Mouse (Mus musculus) bone marrow, adult 2 months (tissue): Measurements from ENCODE around the gene Cyp2b9.
"Not testable (repeated sequence)": the region's sequence is repeated elsewhere in the genome, so short reads cannot be mapped to it uniquely, and the experiment has no call there.

Source experiments
- CTCF ChIP-seq: fragments of 200-500 bp; IDR thresholded peaks from 2 replicates; pipeline ENCODE4 v1.5.1; 2011; ENCODE audit warnings: low read length, control low read depth; ENCODE audit not compliant: control insufficient read depth, insufficient read depth
- POLR2A ChIP-seq: fragments of 200-500 bp; IDR thresholded peaks from 2 replicates; pipeline ENCODE4 v1.6.1; 2011; ENCODE audit warnings: low read depth, mild to moderate bottlenecking, control low read depth, low read length, borderline replicate concordance; ENCODE audit not compliant: control insufficient read depth

GRCm38 (mm10) chr7:26173111-26173510 lies at the start of gene Cyp2b9:
- not testable (repeated sequence) for TF ChIP-seq CTCF, POLR2A
